Mouse (Mus musculus) heart, postnatal 36 days (tissue): ENCODE results near the gene Yeats2. TPM values are rescaled to one million over a fixed set of nuclear protein-coding genes. Genes with fewer than 3 reads are reported as not detected.

Experiments used
- DNase-seq, 2 experiments: peaks; one replicate each; pipeline ENCODE4 v3.0.0; 2021 to 2022
- intact Hi-C: fragments of 180-260 bp; cut with DNase I; formaldehyde crosslinking; loops from one replicate; pipeline ENCODE4 v1.15.1; 2025
- total RNA-seq, 2 experiments: library from RNA; stranded (reverse); gene quantifications; 2 replicates each; pipeline ENCODE4 v1.2.3; 2021

Gene Yeats2
- total RNA-seq, 2 experiments from 2014 or later: 10.3 to 12.3 TPM

GRCm38 (mm10) chr16:20179406-20180175 is 38.7 kb downstream of the Yeats2 start:
- DNase-seq: no peak

DNA sequence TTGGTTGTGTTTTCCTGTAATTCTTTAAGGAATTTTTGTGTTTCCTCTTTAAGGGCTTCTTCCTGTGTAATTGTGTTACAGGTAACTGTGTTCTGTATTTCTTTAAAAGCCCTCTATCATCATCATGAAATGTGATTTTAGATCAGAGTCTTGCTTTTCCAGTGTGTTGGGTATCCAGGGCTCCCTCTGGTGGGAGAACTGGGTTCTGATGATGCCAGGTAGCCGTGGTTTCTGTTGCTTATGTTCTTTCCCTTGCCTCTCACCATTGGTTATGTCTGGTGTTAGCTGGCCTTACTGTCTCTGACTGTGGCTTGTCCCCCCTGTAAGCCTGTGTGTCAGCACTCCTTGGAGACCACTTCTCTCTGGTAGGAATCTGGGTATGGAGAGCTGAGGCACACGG is 44.5 kb downstream of the Yeats2 start:
- DNase-seq: peak; percentile 15 to 19
- intact Hi-C loops: loop anchor here (5.0 to 10.0 kb wide), 2 partner anchors 88 to 461 kb away; partner anchors contain the start of gene Klhl24

More at GRCm38 (mm10) chr16:20179406-20180175, 38.7 kb downstream of the Yeats2 start:
- intact Hi-C loops: loop anchor here (10.0 kb wide), 1 partner anchor 455 kb away; no protein-coding TSS in a partner anchor

DNA sequence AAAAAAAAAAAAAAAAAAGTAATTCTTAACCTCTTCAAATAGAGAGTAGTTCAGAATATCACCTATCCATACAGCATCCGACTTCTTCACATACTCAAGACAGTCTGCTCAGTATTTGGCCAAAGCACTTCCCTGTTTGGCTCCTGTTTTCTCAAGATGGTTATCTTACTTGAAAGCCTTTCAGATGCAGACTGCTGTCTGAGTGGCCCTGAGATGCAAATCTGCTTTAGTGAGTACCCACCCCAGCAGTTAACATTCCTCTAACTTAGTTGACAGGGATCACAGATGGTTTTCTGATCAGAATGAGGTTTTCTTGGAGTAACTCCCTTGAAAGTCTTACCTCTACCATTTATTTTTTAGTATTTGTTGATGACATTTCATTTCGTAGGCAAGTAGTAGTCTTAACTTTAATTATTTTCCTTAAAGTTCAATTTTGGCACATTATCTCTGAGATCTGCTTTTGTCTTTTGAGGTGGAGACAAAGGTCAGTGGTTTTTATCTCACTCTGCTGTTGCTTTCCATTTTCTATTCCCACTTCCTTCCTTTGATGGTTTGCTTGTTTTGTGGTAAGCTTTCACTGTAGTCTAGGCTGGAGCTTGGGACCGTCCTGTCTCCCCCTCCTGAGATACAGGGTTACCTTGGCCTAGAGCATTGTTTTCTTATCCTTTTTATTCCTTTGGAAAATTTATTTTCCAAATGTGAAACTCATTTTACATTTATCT is 50.5 kb downstream of the Yeats2 start:
- intact Hi-C loops: no loop called here
- no peak for DNase-seq

- no peak for DNase-seq
- intact Hi-C loops: no loop called here
These were observed 51.2 kb downstream of the Yeats2 start for GRCm38 (mm10) chr16:20192043-20192442.

DNA sequence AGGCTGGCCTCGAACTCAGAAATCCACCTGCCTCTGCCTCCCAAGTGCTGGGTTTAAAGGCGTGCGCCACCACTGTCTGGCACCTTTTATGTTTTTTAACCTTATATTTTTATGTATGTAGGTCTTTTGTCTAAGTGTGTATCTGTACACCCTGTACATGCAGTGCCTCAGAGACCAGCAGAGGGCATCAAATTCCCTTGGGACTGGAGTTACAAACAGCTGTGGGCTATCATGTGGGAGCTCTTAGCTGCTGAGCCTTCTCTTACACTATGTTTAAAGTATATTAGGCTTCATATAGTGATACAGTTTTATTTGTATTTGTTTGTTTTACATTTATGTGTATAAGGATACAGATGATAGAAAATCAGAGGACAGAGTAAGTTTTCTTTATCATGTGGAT is 54.7 kb downstream of the Yeats2 start:
- no peak for DNase-seq

DNA sequence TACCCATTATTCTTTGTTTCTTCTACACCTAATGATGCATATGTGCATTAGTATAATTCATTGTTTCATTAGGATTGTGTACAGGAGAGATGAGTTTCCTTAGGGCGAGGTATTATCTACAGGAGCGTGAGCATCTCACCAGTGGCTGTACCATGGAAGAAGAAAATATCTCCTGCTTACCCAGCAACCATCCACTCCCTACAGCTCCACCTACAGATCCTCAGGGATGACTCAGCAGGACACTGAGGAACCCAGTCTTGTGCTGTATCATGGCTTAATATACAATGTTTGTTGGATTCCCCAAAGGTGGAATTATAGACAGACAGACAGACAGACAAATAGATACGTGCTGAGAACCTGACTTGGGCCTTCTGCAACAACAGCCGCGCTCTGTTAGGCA is 56.1 kb downstream of the Yeats2 start:
- DNase-seq: no peak
- intact Hi-C loops: no loop called here

More for the DNA sequence above, 54.7 kb downstream of the Yeats2 start:
- intact Hi-C loops: no loop called here

DNA sequence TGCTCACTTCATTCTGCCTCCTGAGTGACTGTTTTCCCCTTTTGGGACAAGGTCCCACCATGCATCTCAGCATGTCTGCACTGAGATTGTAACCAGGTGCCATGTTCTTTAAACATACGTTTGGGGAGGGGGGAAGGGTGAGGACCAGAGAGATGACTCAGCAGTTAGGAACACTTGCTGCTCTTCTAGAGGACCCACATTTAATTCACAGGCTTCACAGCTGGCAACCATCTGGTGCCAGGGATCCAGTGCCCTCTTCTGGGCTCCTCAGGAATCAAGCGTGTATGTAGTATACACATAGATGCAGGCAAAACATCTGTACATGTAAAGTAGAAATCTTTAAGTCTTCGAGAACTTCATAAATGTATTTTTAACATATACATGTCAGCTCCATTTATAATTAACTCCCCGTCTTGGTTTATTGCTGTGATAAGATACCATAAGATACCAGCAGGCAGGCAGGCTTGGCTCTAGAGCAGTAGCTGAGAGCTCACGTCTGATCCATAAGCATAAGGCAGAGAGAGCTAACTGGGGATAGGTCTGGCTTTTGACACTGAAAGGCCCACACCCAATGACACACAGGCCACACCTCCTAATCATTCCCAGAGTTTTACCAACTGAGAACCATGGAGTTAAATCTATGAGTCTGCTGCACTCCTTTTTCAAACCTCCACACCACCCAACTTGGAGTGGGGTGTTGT is 58.8 kb downstream of the Yeats2 start:
- no peak for DNase-seq
- intact Hi-C loops: no loop called here

- intact Hi-C loops: loop anchor here (1.0 to 10.0 kb wide), 3 partner anchors 89 to 269 kb away; partner anchors contain the start of genes Abcc5 and Parl
- peak; percentile 30 to 45 for DNase-seq
These were observed 72.8 kb downstream of the Yeats2 start for GRCm38 (mm10) chr16:20213591-20214226.

DNA sequence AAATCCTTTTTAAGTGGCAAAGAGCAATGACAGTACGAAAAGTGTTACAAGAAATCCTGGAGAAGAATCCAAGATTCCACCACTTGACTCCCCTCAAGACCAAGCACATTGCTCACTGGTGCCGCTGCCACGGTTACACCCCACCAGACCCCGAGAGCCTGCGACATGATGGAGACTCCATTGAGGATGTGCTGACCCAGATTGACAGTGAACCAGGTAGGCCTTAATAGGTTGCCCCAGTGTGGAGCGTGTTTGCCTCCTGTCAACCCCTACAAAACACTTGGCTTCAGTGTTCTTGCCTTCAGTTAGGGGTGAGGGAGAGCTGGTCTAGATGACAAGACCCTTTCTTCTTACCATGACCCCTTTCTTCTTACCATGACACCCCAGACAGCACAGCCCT is 81.9 kb downstream of the Yeats2 start:
- DNase-seq: no peak
- intact Hi-C loops: no loop called here

- DNase-seq: no peak
- intact Hi-C loops: no loop called here
These were observed 85.8 kb downstream of the Yeats2 start for GRCm38 (mm10) chr16:20226676-20227075.

- intact Hi-C loops: no loop called here
- peak in 1 of 2 experiments; percentile 11 for DNase-seq
These were observed 86.6 kb downstream of the Yeats2 start for GRCm38 (mm10) chr16:20227504-20227903.

GRCm38 (mm10) chr16:20228167-20228566 is 87.3 kb downstream of the Yeats2 start:
- DNase-seq: no peak
- intact Hi-C loops: no loop called here

GRCm38 (mm10) chr16:20234406-20234805 is 93.5 kb downstream of the Yeats2 start:
- no peak for DNase-seq
- intact Hi-C loops: no loop called here

DNA sequence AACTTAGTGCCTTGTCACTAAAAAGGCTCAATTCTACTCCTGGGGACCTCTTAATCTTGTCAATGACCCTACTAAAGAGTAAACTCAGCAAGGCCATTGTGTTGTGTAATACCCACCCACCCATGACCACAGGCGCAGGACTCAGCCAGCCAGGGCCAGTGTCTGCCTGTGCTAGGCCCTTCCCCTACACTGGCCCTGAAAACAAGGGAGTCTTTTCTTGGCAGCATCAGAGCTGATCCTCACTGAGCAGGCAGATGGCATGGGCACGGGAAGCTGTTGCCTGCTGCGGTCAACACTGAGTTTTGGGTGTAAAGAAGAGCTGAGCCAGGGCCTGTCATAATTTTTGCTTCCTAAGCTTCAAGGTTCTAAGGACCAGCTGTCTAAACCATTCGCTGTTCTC is 96.6 kb downstream of the Yeats2 start:
- intact Hi-C loops: no loop called here

GRCm38 (mm10) chr16:20238646-20239045 is 97.8 kb downstream of the Yeats2 start:
- DNase-seq: no peak
- intact Hi-C loops: no loop called here

More for the DNA sequence above, 96.6 kb downstream of the Yeats2 start:
- DNase-seq: no peak

DNA sequence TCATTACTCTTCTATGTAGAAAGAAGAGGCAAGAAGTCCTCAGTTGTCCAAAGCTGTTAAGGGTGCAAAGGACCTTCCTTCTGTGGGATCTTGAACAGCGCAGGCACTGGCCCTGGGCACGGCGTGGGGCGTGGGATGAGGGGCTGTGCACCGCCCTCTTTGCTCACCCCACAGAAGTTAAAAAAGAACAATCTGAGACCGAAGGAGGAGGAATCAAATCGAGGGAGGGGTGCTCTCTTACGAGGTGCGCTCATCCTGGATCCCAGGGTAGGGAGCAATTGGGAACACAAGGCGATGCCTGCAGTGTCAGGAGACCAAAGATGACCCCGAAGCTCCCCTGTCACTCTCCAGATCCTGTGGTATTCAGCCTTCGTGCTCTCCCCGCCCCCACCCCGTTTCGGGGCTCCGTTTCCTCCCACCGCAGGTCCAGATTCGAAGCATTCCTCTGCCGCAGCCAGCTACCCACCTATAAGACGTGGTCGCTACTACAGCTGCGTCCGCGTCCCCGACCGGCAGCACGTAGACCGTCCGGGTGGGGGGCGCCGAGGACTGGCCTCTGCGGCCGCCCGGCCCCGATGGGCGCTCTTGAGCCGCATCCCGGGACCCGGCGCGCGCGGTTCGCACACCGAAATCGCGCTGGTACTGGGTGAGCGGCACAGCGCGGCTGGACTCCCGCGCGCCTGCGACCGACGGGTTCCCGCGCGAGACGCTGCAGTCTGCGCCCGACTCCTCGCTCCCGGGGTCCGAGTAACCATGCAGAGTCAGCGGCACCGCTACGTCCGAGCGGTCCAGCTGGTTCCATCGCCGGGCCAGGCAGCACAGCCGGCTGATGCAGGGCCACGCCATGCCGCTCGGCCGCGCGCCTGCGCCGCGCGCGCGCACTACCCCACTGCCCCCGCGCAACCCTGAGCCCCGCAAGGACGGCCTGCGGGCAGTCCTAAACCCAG is 99.9 kb downstream of the Yeats2 start, which contains the start of gene Map6d1:
TSS of gene Map6d1 (minus strand) at position 891 of the 947 bp plus-strand sequence.
- intact Hi-C loops: loop anchor here (5.0 kb wide), 1 partner anchor 47 kb away; no protein-coding TSS in a partner anchor
- peak; percentile 35 to 39 for DNase-seq

- no peak for DNase-seq
- intact Hi-C loops: no loop called here
These were observed 106.2 kb downstream of the Yeats2 start for GRCm38 (mm10) chr16:20247103-20247502.

GRCm38 (mm10) chr16:20248442-20249174 is 107.7 kb downstream of the Yeats2 start:
- intact Hi-C loops: no loop called here

More at GRCm38 (mm10) chr16:20248442-20249174, 107.7 kb downstream of the Yeats2 start:
- no peak for DNase-seq
